Mouse (Mus musculus): Measurements from ENCODE around the gene Tbl1x.
"Not testable (repeated sequence)": the region's sequence is repeated elsewhere in the genome, so short reads cannot be mapped to it uniquely, and the experiment has no call there.

The Tbl1x gene

DNA sequence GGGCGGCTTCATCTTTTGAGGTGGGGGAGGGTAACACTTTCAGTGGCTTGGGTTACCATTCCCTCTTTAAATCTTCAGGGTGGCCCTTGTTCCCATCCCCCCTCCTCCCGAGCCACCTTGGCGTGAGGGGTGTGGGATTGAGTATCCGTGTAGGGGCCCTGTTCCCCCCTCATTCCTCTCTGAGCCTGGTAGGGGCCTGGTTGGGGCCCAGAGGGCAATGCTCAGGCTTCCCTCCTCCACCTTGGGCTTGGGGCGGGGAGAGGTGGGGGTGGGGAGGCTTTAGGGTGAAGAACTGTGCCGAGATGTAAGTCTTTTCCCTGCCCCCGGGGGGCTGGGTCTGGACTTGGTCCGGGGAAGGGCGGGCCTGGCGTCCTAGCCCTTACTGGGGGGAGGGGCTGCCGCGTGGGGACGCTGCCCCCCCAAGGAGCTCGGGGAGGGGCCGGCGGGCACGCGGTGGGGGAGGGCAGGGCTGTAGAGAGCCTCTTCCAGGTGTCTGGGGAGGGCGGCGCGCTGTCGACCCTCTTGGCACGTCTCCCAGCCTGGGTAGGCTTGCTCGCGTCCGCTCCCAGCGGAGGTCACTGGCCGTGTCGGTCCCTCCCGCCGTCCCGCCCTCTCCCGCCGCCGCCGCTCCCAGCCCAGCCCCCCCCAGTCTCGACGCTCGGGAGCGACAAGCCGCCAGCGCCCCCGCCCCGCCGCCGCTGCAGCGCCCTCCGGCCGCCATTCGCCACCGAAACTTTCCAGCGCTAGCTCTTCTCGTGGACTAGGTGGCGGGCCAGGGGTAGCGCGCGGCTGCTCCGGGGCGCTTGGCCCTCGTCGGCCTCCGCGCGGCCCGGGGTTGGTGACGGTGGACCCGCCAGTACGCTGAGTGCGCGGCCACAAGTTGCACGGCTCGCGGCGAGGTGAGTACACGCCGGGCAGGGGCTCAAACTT lies at the start of gene Tbl1x:
TSS of gene Tbl1x (plus strand) at position 643 of the 930 bp plus-strand sequence.
- peak; percentile 89 for DNase-seq

- no peak for DNase-seq
These were observed 41.6 kb upstream of the Tbl1x start for GRCm38 (mm10) chrX:77469216-77469615.

DNA sequence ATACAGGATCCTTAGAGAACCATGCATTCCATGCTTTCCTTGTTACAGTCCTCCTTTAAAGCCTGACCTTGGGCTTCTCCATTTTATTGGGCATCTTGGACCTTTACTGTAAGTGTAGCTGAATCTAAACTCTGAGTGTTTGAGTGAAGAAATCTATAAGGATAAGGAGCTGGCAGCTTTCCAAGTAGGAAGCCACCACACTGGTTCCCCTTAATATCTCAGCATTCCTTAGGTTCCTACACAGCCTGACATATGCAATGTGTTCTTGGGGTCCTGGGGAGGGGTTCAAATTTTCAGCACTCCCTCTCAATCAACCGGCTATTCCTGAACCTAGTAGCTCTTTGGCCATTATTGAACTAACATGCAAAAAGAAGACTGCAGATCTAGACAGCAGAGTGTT lies 38.0 kb upstream of the Tbl1x start:
- DNase-seq = no peak

DNA sequence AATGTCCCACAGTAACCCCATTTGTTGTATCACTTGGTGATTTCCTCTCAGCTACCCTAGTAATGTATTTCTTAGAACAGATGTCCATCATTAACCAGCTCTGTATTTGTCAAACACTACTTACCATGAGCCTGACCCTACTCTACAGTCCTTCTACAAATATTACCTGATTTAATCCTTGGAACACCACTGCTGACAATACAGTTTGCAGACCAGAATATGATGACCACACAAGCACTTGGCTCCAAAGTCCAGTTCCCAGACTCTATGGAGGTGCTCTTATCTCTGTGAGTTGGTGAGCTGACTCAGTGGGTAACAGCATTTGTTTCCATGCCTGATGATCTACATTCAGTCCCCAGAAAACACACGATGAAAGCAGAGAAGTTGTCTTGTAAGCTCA lies 37.3 kb upstream of the Tbl1x start:
- DNase-seq = no peak

DNA sequence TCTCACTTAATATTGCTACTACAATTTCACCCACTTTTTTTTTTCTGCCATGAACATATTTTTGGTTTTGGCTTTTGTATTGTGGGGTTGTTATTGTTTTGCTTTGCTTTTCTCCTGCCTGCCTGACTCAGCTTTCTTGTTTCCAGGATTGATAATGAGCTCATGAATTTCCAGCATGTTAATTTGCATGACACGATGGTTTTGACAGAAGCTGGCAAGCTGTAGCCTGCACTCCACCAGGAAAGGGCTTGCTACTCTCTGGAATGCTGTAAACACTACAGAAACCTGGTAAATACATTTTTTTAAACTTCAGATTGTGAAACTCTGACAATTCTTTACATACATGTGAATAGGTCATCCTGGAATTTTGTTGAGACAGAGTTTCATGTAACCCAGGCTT lies 36.3 kb upstream of the Tbl1x start:
- no peak for DNase-seq

GRCm38 (mm10) chrX:77477526-77477925 lies 33.3 kb upstream of the Tbl1x start:
- DNase-seq = no peak

GRCm38 (mm10) chrX:77487922-77488799 lies 22.7 kb upstream of the Tbl1x start:
- DNase-seq = no peak

DNA sequence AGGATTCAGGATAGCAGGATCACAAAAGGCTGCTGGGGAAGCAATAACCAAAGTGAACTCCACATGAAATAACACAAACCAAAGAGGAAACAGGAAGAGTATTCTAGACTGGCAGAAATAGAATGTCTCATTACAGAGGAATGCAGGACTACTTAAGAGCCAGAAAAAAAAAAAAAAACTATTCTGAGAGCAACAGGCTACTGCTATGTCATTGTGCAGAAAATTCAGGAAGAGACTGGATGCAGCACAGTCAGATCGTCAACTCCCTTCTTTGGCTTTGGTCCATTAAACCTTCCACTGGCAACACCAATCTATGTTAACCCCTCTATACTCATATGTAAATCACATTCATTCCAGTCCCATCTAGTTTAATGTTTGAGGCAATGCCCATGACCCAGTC lies 20.7 kb upstream of the Tbl1x start:
- DNase-seq = no peak

GRCm38 (mm10) chrX:77509149-77509548 lies 1.7 kb upstream of the Tbl1x start:
- DNase-seq = peak; percentile 92

- DNase-seq = peak; percentile 40
These were observed 1.0 kb upstream of the Tbl1x start for GRCm38 (mm10) chrX:77509776-77510175.

- peak; percentile 65 for DNase-seq
These were observed 634 bp downstream of the Tbl1x start for GRCm38 (mm10) chrX:77511301-77511993.

GRCm38 (mm10) chrX:77511994-77512485 lies 1.2 kb downstream of the Tbl1x start:
- DNase-seq = no peak

DNA sequence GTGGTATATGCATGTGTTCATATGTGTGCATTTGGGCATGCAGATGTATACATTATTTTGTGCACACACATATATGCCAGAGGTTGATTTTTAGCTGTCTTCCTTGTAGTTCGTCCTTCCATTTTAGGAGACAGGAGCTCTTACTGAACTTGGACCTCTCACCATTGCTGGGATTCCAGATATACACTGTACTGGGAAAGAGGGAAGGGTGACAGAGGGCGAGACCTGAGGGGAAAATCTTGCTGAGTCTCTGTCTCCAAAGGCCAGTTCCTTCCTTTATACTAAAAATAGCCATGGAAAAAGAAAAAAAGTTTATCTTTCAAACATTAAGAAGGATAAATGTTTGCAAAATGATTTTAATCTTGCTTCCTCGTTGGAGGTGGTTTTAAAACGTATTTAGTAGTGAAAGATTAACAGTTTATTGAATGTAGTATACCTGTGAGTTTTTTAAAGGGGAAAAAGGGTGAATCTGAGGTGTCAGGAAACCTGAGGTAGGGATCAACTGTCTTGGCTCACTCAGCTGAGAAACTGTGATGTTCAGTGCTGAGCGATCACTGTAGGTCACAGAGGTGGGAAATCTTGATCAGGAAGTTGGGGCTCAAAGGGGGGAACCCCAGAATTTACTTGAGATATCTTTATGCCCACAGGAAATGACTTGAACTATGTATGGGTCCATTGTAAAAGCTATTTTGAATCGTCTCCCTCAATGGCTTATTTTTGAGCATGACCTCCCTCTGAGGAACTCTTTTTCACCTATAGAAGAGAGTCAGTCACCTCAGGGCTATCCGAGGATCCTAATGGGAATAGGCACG lies 6.7 kb downstream of the Tbl1x start:
- no peak for DNase-seq

DNA sequence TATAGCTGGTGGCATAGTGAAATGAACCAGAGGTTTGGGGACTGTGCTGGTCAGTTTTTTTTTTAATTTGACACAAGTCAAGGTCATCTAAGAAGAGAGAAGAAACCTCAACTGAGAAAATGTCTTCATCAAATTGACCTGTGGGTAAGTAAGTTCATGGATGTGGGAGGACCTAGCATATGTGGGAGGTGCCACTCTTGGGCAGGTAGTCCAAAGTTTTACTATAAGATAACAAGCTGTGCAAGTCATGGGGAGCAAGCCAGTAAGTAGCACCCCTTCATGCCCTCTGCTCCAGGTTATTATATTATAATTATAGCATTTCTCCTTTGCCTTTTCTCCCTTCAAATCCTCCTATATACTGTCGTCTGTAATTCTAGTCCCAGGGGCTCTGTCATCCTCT lies 8.1 kb downstream of the Tbl1x start:
- no peak for DNase-seq

DNA sequence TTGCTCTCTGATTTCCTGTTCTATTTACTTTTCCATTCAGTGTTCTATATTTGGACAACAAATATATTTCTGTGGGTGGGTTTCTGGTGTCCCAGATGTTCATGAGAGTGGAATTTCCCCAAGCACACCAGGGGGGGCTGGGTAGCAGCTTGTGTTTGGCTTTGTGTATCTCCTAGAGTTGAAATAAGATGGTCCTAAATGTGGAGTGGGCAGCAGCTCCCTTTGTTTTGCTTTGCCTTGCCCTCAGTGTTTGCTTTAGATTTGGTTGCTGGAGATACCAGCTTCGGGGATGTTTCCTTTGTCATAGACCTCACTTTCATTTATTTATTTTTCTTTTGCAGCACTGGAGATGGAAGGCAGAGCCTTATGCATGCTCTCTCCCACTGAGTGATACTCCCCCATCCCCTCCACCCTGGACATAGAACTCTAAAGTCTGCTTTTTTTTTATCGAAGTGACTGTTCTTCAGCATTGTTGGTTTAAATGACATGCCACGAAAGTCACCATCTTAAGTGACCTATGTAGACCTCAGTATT lies 12.1 kb downstream of the Tbl1x start:
- DNase-seq = no peak

- no peak for DNase-seq
These were observed 14.4 kb downstream of the Tbl1x start for GRCm38 (mm10) chrX:77525179-77525578.

GRCm38 (mm10) chrX:77528401-77528800 lies 17.6 kb downstream of the Tbl1x start:
- no peak for DNase-seq

DNA sequence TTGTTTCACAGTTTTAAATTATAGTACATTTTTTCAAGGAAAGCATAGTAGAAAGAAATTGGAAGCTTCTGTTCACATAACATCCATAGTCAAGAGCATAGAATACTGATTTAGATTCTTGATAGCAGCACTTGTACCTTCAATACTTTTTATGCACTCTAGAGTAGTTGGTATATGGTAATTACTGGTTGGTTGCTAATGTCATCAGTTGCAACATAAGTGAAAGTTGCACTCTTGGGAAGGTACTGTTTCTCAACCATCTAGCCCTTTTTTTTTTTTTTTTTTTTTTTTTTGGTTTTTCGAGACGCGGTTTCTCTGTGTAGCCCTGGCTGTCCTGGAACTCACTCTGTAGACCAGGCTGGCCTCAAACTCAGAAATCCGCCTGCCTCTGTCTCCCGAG lies 20.2 kb downstream of the Tbl1x start:
- no peak for DNase-seq

DNA sequence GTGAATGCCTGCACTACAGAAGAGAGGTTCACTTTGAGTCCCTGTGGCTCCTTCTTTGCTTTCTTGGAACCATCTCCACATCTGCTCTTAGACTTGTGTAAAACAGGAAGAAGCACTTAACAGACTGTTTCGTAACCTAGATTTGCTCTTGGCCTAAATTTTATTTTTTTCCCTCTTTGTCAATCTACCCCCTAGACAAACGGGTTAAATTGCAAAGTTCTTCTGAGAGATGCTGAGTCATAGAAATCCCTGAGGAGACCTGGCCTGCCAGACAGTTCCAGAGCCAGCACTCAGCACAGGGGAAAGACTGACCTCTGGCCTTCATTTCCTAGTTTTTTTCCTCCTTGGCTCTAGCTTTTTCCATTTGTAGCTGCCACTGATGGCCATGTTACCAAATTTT lies 23.1 kb downstream of the Tbl1x start:
- DNase-seq = no peak

- not testable (repeated sequence) for DNase-seq
These were observed 29.0 kb downstream of the Tbl1x start for GRCm38 (mm10) chrX:77539770-77540169.

GRCm38 (mm10) chrX:77544003-77544402 lies 33.2 kb downstream of the Tbl1x start:
- DNase-seq = no peak

DNA sequence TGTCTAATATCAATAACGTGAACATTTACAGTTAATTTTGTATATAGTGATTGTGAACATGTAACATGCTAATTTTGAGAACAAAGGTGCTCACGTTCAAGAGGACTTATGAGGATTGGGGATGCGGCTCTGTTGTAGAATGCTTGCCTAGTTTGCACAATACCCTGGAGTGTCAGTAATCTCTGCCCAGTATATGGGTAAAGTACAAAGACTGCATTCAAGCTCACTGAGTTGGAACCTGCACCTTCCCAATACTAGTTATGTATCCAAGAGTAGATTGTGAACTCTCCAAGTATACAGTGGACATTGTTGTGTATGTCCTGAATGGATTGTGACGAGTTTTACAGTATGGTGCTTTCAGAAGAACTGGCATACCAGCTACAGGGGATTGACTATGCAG lies 33.7 kb downstream of the Tbl1x start:
- no peak for DNase-seq
